Mouse (Mus musculus) MEL (cell line): ENCODE results near the gene Fastk. TPM values are rescaled to one million over a fixed set of nuclear protein-coding genes. Genes with fewer than 3 reads are reported as not detected.

Source experiments
- DNase-seq: peaks from one replicate; pipeline ENCODE4 v3.0.0; 2011; ENCODE audit warnings: low read depth, low spot score
- H3K27ac ChIP-seq: 2 replicates; pipeline ENCODE4 v1.5.1; 2012; ENCODE audit warnings: low read depth, mild to moderate bottlenecking, control low read depth, low read length, moderate library complexity; ENCODE audit not compliant: control insufficient read depth
- H3K27me3 ChIP-seq, 2 experiments: fragments of 150-350 bp in 1 of 2; sonication (generic) in 1 of 2; 2 replicates each; pipeline ENCODE4 v1.6.1; 2012; ENCODE audit warnings: low read length in 2 of 2, mild to moderate bottlenecking in 2 of 2, improper control_type of control experiment in 1 of 2, moderate library complexity in 1 of 2; ENCODE audit not compliant: insufficient read depth in 2 of 2, control insufficient read depth in 1 of 2
- H3K36me3 ChIP-seq, 2 experiments: 2 replicates each; pipeline ENCODE4 v1.6.1; 2012 to 2014; ENCODE audit warnings: low read length in 2 of 2, improper control_type of control experiment in 1 of 2, inconsistent platforms in 1 of 2, mild to moderate bottlenecking in 1 of 2; ENCODE audit not compliant: insufficient read depth in 2 of 2, control insufficient read depth in 1 of 2
- H3K4me1 ChIP-seq, 2 experiments: fragments of 150-350 bp in 1 of 2; sonication (generic) in 1 of 2; 2 replicates each; pipeline ENCODE4 v1.6.1; 2012; ENCODE audit warnings: low read length in 2 of 2, improper control_type of control experiment in 1 of 2, mild to moderate bottlenecking in 1 of 2; ENCODE audit not compliant: insufficient read depth in 2 of 2, control insufficient read depth in 1 of 2
- H3K4me3 ChIP-seq, 2 experiments: fragments of 150-350 bp in 1 of 2; sonication (generic) in 1 of 2; 2 replicates each; pipeline ENCODE4 v1.5.1; 2012; ENCODE audit warnings: low read depth in 2 of 2, low read length in 2 of 2, mild to moderate bottlenecking in 2 of 2, moderate library complexity in 2 of 2, control low read depth in 1 of 2, improper control_type of control experiment in 1 of 2; ENCODE audit not compliant: control insufficient read depth in 1 of 2, insufficient read depth in 1 of 2
- H3K79me2 ChIP-seq: 2 replicates; pipeline ENCODE4 v1.6.1; 2012; ENCODE audit warnings: mild to moderate bottlenecking, low read length, moderate library complexity; ENCODE audit not compliant: control insufficient read depth, poor library complexity, insufficient read depth
- H3K9ac ChIP-seq: 2 replicates; pipeline ENCODE4 v1.6.1; 2012; ENCODE audit warnings: low read depth, mild to moderate bottlenecking, control low read depth, low read length, moderate library complexity; ENCODE audit not compliant: control insufficient read depth, poor library complexity, severe bottlenecking
- H3K9me3 ChIP-seq: fragments of 150-350 bp; sonication (generic); replicated peaks from 2 replicates; pipeline ENCODE4 v1.6.1; 2012; ENCODE audit warnings: mild to moderate bottlenecking, low read length, improper control_type of control experiment, moderate library complexity; ENCODE audit not compliant: insufficient read depth
- BHLHE40 ChIP-seq: IDR thresholded peaks from 2 replicates; pipeline ENCODE4 v1.6.1; 2012; ENCODE audit warnings: low read depth, mild to moderate bottlenecking, inconsistent platforms, low read length, improper control_type of control experiment, borderline replicate concordance
- CHD1 ChIP-seq: IDR thresholded peaks from 2 replicates; pipeline ENCODE4 v1.6.1; 2012; ENCODE audit warnings: low read depth, mild to moderate bottlenecking, inconsistent platforms, low read length, improper control_type of control experiment
- CHD2 ChIP-seq: IDR thresholded peaks from 2 replicates; pipeline ENCODE4 v1.6.1; 2011; ENCODE audit warnings: low read length, improper control_type of control experiment
- CTCF ChIP-seq, 3 experiments: IDR thresholded peaks in 2 of 3; conservative IDR thresholded peaks in 1 of 3; 2 replicates each; pipeline ENCODE4 v1.5.1; 2011 to 2012; ENCODE audit warnings: low read length in 3 of 3, low read depth in 2 of 3, mild to moderate bottlenecking in 2 of 3, improper control_type of control experiment in 1 of 3, inconsistent platforms in 1 of 3, mixed read lengths in 1 of 3, moderate library complexity in 1 of 3; ENCODE audit not compliant: control insufficient read depth in 1 of 3, insufficient read depth in 1 of 3, poor library complexity in 1 of 3, severe bottlenecking in 1 of 3
- E2F4 ChIP-seq: IDR thresholded peaks from 2 replicates; pipeline ENCODE4 v1.6.1; 2011; ENCODE audit warnings: low read depth, low read length, improper control_type of control experiment, borderline replicate concordance
- EP300 ChIP-seq, 2 experiments: IDR thresholded peaks; 2 replicates each; pipeline ENCODE4 v1.6.1; 2011; ENCODE audit warnings: improper control_type of control experiment in 2 of 2, low read length in 2 of 2, low read depth in 1 of 2, mild to moderate bottlenecking in 1 of 2
- ETS1 ChIP-seq: IDR thresholded peaks from 2 replicates; pipeline ENCODE4 v1.6.1; 2012; ENCODE audit warnings: low read depth, mild to moderate bottlenecking, inconsistent platforms, low read length, improper control_type of control experiment, moderate library complexity
- GABPA ChIP-seq: IDR thresholded peaks from 2 replicates; pipeline ENCODE4 v1.6.1; 2012; ENCODE audit warnings: low read depth, mild to moderate bottlenecking, inconsistent platforms, low read length, improper control_type of control experiment, moderate library complexity
- GATA1 ChIP-seq: IDR thresholded peaks from 2 replicates; pipeline ENCODE4 v1.6.1; 2011; ENCODE audit warnings: low read depth, low read length, improper control_type of control experiment
- HCFC1 ChIP-seq: IDR thresholded peaks from 2 replicates; pipeline ENCODE4 v1.6.1; 2012; ENCODE audit warnings: low read depth, mild to moderate bottlenecking, inconsistent platforms, low read length, improper control_type of control experiment, moderate library complexity
- JUND ChIP-seq: IDR thresholded peaks from 2 replicates; pipeline ENCODE4 v1.6.1; 2011; ENCODE audit warnings: low read depth, mild to moderate bottlenecking, improper control_type of control experiment, low read length
- MAFK ChIP-seq: IDR thresholded peaks from 2 replicates; pipeline ENCODE4 v1.6.1; 2011; ENCODE audit warnings: low read depth, mild to moderate bottlenecking, low read length, improper control_type of control experiment, borderline replicate concordance
- MAX ChIP-seq: IDR thresholded peaks from 2 replicates; pipeline ENCODE4 v1.6.1; 2011; ENCODE audit warnings: low read length, improper control_type of control experiment
- MAZ ChIP-seq: IDR thresholded peaks from 2 replicates; pipeline ENCODE4 v1.6.1; 2012; ENCODE audit warnings: low read depth, mild to moderate bottlenecking, inconsistent platforms, low read length, improper control_type of control experiment
- MEF2A ChIP-seq: IDR thresholded peaks from 2 replicates; pipeline ENCODE4 v1.6.1; 2014; ENCODE audit warnings: low read depth, mild to moderate bottlenecking, inconsistent platforms, low read length, improper control_type of control experiment; ENCODE audit not compliant: poor library complexity, insufficient replicate concordance, severe bottlenecking; ENCODE audit errors: extremely low read depth
- MXI1 ChIP-seq: IDR thresholded peaks from 2 replicates; pipeline ENCODE4 v1.6.1; 2011; ENCODE audit warnings: mild to moderate bottlenecking, low read depth, low read length, improper control_type of control experiment
- MYB ChIP-seq: IDR thresholded peaks from 2 replicates; pipeline ENCODE4 v1.6.1; 2011; ENCODE audit warnings: mild to moderate bottlenecking, low read depth, low read length, improper control_type of control experiment
- MYC ChIP-seq: IDR thresholded peaks from 2 replicates; pipeline ENCODE4 v1.6.1; 2011; ENCODE audit warnings: low read depth, mild to moderate bottlenecking, low read length, improper control_type of control experiment, moderate library complexity
- NELFE ChIP-seq: IDR thresholded peaks from 2 replicates; pipeline ENCODE4 v1.6.1; 2011; ENCODE audit warnings: low read depth, low read length, improper control_type of control experiment
- NRF1 ChIP-seq: IDR thresholded peaks from 2 replicates; pipeline ENCODE4 v1.6.1; 2014; ENCODE audit warnings: low read depth, mild to moderate bottlenecking, inconsistent platforms, low read length, improper control_type of control experiment, moderate library complexity; ENCODE audit not compliant: poor library complexity, insufficient read depth, severe bottlenecking
- POLR2A ChIP-seq, 2 experiments: IDR thresholded peaks; 2 replicates each; pipeline ENCODE4 v1.6.1; 2011 to 2012; ENCODE audit warnings: low read length in 2 of 2, mild to moderate bottlenecking in 2 of 2, control low read depth in 1 of 2, improper control_type of control experiment in 1 of 2, low read depth in 1 of 2, moderate library complexity in 1 of 2; ENCODE audit not compliant: control insufficient read depth in 1 of 2, insufficient read depth in 1 of 2, poor library complexity in 1 of 2
- POLR2AphosphoS5 ChIP-seq: IDR thresholded peaks from 2 replicates; pipeline ENCODE4 v1.6.1; 2012; ENCODE audit warnings: low read depth, borderline replicate concordance, mild to moderate bottlenecking, inconsistent platforms, low read length, moderate library complexity, mixed read lengths
- RAD21 ChIP-seq: IDR thresholded peaks from 2 replicates; pipeline ENCODE4 v1.6.1; 2011; ENCODE audit warnings: mild to moderate bottlenecking, low read depth, low read length, improper control_type of control experiment
- RCOR1 ChIP-seq: IDR thresholded peaks from 2 replicates; pipeline ENCODE4 v1.6.1; 2012; ENCODE audit warnings: low read depth, mild to moderate bottlenecking, inconsistent platforms, low read length, improper control_type of control experiment
- SIN3A ChIP-seq: IDR thresholded peaks from 2 replicates; pipeline ENCODE4 v1.6.1; 2012; ENCODE audit warnings: low read length, improper control_type of control experiment, inconsistent platforms
- SMC3 ChIP-seq: IDR thresholded peaks from 2 replicates; pipeline ENCODE4 v1.6.1; 2011; ENCODE audit warnings: low read depth, low read length, improper control_type of control experiment
- TAL1 ChIP-seq: IDR thresholded peaks from 2 replicates; pipeline ENCODE4 v1.6.1; 2012; ENCODE audit warnings: mild to moderate bottlenecking, inconsistent platforms, low read length, moderate library complexity, mixed read lengths
- TCF12 ChIP-seq: IDR thresholded peaks from 2 replicates; pipeline ENCODE4 v1.6.1; 2014; ENCODE audit warnings: low read depth, mild to moderate bottlenecking, inconsistent platforms, low read length, improper control_type of control experiment, moderate library complexity
- UBTF ChIP-seq: IDR thresholded peaks from 2 replicates; pipeline ENCODE4 v1.6.1; 2012; ENCODE audit warnings: low read depth, mild to moderate bottlenecking, inconsistent platforms, low read length, improper control_type of control experiment, moderate library complexity, borderline replicate concordance; ENCODE audit not compliant: insufficient read depth
- USF1 ChIP-seq: IDR thresholded peaks from 2 replicates; pipeline ENCODE4 v1.6.1; 2014; ENCODE audit warnings: low read depth, mild to moderate bottlenecking, inconsistent platforms, low read length, improper control_type of control experiment, moderate library complexity
- USF2 ChIP-seq, 2 experiments: IDR thresholded peaks; 2 replicates each; pipeline ENCODE4 v1.6.1; 2011 to 2012; ENCODE audit warnings: improper control_type of control experiment in 2 of 2, low read length in 2 of 2, borderline replicate concordance in 1 of 2, inconsistent platforms in 1 of 2, low read depth in 1 of 2, mild to moderate bottlenecking in 1 of 2; ENCODE audit not compliant: insufficient read depth in 1 of 2
- ZC3H11A ChIP-seq: IDR thresholded peaks from 2 replicates; pipeline ENCODE4 v1.6.1; 2012; ENCODE audit warnings: low read depth, mild to moderate bottlenecking, inconsistent platforms, low read length, improper control_type of control experiment
- ZKSCAN1 ChIP-seq: IDR thresholded peaks from 2 replicates; pipeline ENCODE4 v1.6.1; 2012; ENCODE audit warnings: low read depth, mild to moderate bottlenecking, inconsistent platforms, low read length, improper control_type of control experiment, moderate library complexity
- ZMIZ1 ChIP-seq: IDR thresholded peaks from 2 replicates; pipeline ENCODE4 v1.6.1; 2012; ENCODE audit warnings: low read depth, mild to moderate bottlenecking, inconsistent platforms, low read length, improper control_type of control experiment, moderate library complexity
- ZNF384 ChIP-seq: IDR thresholded peaks from 2 replicates; pipeline ENCODE4 v1.6.1; 2012; ENCODE audit warnings: low read depth, mild to moderate bottlenecking, inconsistent platforms, low read length, improper control_type of control experiment
- polyA plus RNA-seq, 2 experiments: library from polyadenylated mRNA; stranded (reverse) in 1 of 2; unstranded in 1 of 2; fragments of >175 nt in 1 of 2; fragments of >200 nt in 1 of 2; gene quantifications; 2 replicates each; pipeline versions ENCODE4 v1.2.1 to v1.2.4; 2012; ENCODE audit warnings: low replicate concordance in 2 of 2, low read depth in 1 of 2; ENCODE audit not compliant: insufficient read length in 2 of 2, insufficient read depth in 1 of 2, missing spikeins in 1 of 2
- total RNA-seq: library from RNA; depleted of rRNA; stranded (reverse); fragments of 300-350 nt; gene quantifications from 2 replicates; pipeline ENCODE4 v1.2.3, GENCODE M21; 2012

Gene Fastk
- total and polyA plus RNA-seq, 3 experiments = 111 to 273 (median 228) TPM

- H3K4me3 ChIP-seq = peak overlapping the region; percentile 83 to 91
- peak overlapping the region; percentile 85 for H3K9ac ChIP-seq
- H3K4me1 ChIP-seq = peaks cover 14 to 19% of the 10 kb centered on the region in 2 experiments
- H3K79me2 ChIP-seq = peaks cover 3% of the 10 kb centered on the region
- peaks cover 2 to 18% of the 10 kb centered on the region in 2 experiments; a peak in 3 of 4 replicates for H3K36me3 ChIP-seq
- H3K27me3 ChIP-seq = no peaks in the 10 kb centered on the region
- H3K9me3 ChIP-seq = no peaks in the 10 kb centered on the region
- peak overlapping the region; percentile 90 for H3K27ac ChIP-seq
- DNase-seq = peak; percentile 100
- TF ChIP-seq MAX (peak; percentile 62), MYB (no peak), HCFC1 (peak; percentile 93), MAZ (peak; percentile 90), NRF1 (peak; percentile 40; the same call in 1 of the 2 replicates), E2F4 (no peak), ETS1 (peak; percentile 61), POLR2A (IDR thresholded peaks at IDR 0.05; ENCODE audit: control insufficient read depth in 1 of 2, insufficient read depth in 1 of 2, low read depth in 1 of 2, low read length in 2 of 2, poor library complexity in 1 of 2) (peak; percentile 64 to 87), ZNF384 (0 out of 2 replicates have a peak, but pooled peaks have one; percentile 46), GATA1 (no peak), CHD1 (0 out of 2 replicates have a peak, but pooled peaks have one; percentile 9), MYC (no peak), ZMIZ1 (peak; percentile 98), CTCF (IDR thresholded peaks at IDR 0.05 in 2 of 3, conservative IDR thresholded peaks at IDR 0.05 in 1 of 3; ENCODE audit: control insufficient read depth in 1 of 3, insufficient read depth in 1 of 3, low read depth in 2 of 3, low read length in 3 of 3, poor library complexity in 1 of 3, severe bottlenecking in 1 of 3) (peak; percentile 44 to 63 (median 55); a peak in 5 of 6 replicates), SIN3A (peak; percentile 78), POLR2AphosphoS5 (peak; percentile 66; the same call in 1 of the 2 replicates), TAL1 (no peak), RAD21 (peak; percentile 2), TCF12 (peak; percentile 49), MEF2A (no peak), GABPA (no peak), ZKSCAN1 (no peak), EP300 (IDR thresholded peaks at IDR 0.05; ENCODE audit: low read depth in 1 of 2, low read length in 2 of 2) (no peak; a peak in 1 of 4 replicates), RCOR1 (no peak), NELFE (peak; percentile 70), ZC3H11A (no peak), USF1 (peak; percentile 80), JUND (0 out of 2 replicates have a peak, but pooled peaks have one; percentile 18), BHLHE40 (no peak), SMC3 (peak; percentile 35), UBTF (no peak), MAFK (no peak), CHD2 (peak; percentile 85), MXI1 (peak; percentile 24; the same call in 1 of the 2 replicates), USF2 (IDR thresholded peaks at IDR 0.05; ENCODE audit: borderline replicate concordance in 1 of 2, insufficient read depth in 1 of 2, low read depth in 1 of 2, low read length in 2 of 2) (no peak)
These were observed 50.8 kb downstream of the Fastk start for GRCm38 (mm10) chr5:24394165-24394894.
